Mouse (Mus musculus) right cerebral cortex, postnatal 25 days (tissue): Measurements from ENCODE around the gene Dyrk3.
A peak's percentile ranks its signal among the peaks of the same experiment; 100 is the strongest.
"Not testable (repeated sequence)": the region's sequence is repeated elsewhere in the genome, so short reads cannot be mapped to it uniquely, and the experiment has no call there.

Source experiments
- DNase-seq: peaks from one replicate; pipeline ENCODE4 v3.0.0; 2022

Dyrk3 gene

GRCm38 (mm10) chr1:131153018-131153629 is 15.0 kb upstream of the Dyrk3 start, which contains the start of gene Eif2d:
TSS of gene Eif2d (plus strand) at chr1:131153181.
- DNase-seq, result peak; percentile 86

- DNase-seq, result no peak
These were observed 11.4 kb upstream of the Dyrk3 start for GRCm38 (mm10) chr1:131149496-131149895.

GRCm38 (mm10) chr1:131146181-131146614 is 8.1 kb upstream of the Dyrk3 start:
- no peak for DNase-seq

- not testable (repeated sequence) for DNase-seq
These were observed 7.1 kb upstream of the Dyrk3 start for GRCm38 (mm10) chr1:131145222-131145621.

DNA sequence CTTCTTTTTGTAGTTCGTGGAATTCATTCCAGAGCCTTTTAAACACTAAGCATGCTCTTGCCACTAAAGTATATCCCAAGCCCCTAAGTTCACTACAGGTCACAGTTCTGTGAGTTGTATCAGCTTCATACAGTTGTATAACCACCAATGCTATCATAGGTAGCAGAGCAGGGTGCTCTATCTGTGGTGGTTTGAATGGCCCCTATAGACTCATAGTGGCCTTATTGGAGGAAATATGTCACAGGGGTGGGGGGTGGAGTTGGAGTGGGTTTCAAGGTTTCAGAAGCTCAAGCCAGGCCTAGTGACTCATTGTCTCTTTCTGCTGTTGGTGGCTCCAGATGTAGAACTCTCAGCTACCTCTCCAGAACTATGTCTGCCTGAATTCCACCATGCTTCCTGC is 4.3 kb upstream of the Dyrk3 start:
- no peak for DNase-seq

DNA sequence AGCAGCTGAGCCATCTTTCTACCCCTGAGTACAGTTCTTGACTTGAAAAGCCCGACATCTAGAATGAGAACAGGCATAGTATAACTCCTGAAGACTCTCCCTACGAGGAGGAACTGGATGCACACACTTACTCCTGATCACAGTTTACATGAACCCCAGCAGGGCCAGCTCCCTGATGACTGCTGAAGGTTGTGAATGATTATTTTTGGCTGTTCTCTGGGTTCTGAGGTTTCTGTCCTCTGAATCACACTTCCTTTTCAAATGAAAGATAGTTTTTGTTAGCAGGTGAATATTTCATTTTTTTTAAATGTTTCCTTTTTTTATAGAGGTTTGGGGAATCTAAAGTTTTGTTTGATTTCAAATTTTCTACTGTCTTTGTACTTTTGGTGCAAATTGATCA is 3.3 kb upstream of the Dyrk3 start:
- no peak for DNase-seq

- no peak for DNase-seq
These were observed 1.3 kb upstream of the Dyrk3 start for GRCm38 (mm10) chr1:131139102-131140095.

DNA sequence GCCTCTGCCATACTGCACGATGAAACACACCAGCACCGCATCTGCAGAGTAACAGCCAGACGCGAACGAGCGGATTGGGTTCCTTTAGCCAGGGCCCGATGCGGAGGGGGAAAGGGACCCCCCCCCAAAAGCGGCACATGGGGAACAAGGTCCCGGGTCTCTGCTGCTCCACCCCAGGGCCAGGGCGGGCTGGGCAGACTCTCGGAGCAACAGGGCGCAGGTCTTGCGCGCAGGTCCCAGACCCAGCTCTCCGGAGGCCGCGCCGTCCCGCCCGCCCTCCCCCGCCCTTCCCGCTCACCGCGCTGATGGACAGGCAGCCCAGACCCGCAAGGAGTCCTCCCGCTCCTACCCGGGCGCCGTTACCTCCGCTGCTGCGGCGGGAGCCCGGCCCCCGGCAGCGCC is 422 bp downstream of the Dyrk3 start:
- DNase-seq, result no peak

DNA sequence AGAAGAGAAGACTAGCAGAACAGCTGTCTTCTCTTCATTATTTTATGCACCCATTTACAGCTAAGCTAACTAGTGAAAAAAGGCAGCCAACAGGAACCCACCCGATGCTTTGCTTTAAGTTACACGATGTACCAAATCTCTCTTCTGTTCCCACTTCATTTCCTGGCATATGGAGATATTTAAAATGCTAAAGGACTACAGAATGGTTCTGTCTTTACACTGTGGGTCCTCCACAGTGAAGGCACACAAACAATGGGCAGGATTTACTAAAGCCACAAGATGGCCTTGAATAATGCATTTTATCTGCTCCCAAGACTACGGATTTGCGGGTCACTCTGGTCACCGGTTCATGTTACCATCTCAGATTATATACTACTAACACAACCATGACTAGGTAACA is 1.0 kb downstream of the Dyrk3 start:
- no peak for DNase-seq

- DNase-seq, result no peak
These were observed 2.0 kb downstream of the Dyrk3 start for GRCm38 (mm10) chr1:131135960-131136629.

- no peak for DNase-seq
These were observed 3.1 kb downstream of the Dyrk3 start for GRCm38 (mm10) chr1:131134942-131135522.

DNA sequence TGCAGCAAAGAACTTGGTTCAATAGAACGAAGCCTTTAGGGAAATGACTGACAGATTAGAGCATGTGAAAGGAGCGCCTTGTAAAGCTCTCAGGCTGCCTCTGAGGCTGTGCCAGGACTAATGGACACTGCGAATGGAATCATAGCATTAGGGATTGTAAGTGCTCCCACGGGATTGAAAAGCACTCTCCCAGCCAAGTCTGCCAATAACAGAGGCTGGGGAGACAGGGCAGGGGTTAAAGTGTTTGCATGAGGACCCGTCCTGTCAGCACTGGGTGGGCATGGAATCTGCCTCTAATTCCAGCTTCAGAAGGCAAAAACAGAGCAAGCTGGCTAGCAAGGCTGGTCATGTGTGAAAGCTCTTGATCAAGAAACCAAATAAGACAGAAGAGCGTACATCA is 3.9 kb downstream of the Dyrk3 start:
- no peak for DNase-seq

DNA sequence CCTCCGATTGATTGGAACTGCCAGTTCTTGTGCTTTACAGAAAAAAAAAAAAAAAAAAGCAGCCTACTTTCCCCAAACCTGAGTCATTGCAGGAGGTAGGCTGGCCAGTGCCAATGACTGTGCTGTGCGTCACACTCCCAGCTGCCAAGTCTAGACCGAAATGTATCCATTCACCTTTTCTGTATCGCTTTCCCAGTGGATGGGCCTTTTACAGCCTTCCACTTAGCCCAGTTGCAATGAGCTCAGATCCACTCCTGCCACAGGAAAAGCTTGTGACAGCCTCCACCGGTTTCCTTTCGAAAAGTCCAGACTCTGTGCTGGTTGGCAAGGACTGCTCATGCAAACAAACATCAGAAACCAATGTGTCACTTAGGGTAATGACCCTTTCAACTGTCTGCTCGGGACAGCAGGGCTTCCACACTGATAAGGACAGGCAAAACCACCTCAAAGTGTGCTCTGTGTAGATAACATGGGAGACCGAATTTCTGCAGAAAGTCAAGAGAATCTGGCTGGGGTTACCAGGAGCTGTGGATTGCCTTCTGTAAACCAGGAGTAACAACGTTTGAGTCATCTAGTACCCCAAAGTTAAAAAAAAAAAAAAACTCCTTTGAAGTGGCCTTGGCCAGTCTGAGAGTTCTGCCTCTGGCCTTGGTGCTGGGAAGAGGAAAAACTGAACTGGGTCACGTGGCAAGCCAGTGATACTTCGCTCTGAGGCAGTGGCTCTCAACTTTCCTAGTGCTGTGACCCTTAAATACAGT is 12.0 kb downstream of the Dyrk3 start:
- DNase-seq, result peak; percentile 69

DNA sequence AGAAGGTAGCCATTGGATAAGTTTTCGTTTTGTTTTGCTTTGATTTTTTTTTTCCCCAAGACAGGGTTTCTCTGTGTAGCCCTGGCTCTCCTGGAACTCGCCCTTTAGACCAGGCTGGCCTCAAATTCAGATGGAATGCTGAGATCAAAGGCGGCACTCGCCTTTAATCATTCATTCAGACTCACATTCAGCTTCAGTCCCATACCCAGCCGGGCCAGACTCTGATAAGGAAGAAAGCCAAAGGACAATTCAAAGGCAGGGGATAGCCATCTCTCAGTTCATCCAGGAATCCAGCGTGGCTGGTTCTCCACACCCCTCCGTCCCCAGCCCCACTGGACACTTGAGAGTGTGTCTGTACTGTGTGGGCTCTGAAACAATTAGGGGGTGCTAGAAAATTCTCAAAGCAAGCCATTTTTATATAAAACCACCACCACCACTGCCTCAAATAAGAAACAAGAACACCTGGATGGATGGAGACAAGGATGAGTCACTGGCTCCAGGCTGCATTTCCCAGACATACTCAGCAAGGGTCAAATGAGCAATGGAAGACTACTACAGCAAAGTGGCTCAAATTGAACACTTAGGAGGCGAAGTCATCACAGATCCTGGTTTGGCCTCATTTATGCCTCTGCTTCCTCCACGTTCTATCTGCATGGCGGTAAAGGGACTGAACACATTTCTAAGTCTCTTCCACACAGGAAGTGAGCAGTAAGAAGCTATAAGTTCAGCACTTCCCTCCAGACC is 14.4 kb downstream of the Dyrk3 start:
- DNase-seq, result no peak

DNA sequence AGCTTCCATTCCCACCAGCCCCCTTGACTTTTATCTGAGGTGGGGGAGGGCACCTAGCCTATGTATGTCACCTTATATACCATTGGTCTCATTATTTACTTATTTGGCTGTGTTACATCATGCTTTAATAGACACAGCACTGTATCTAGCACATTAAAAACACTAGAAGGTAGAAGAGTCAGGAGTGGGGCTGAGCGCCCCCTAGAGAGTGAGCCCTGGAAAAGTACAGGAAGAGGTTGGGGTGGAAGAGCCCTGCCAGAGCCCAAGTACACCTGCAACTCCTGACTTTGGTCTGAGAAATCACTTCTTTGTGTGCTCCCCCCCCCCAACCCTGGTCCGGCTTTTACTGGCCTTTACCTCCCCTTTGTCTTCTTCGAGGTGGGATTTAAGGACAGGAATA is 16.2 kb downstream of the Dyrk3 start:
- DNase-seq, result no peak

GRCm38 (mm10) chr1:131119026-131119425 is 19.1 kb downstream of the Dyrk3 start:
- DNase-seq, result no peak

- no peak for DNase-seq
These were observed 19.6 kb downstream of the Dyrk3 start for GRCm38 (mm10) chr1:131118530-131118929.

DNA sequence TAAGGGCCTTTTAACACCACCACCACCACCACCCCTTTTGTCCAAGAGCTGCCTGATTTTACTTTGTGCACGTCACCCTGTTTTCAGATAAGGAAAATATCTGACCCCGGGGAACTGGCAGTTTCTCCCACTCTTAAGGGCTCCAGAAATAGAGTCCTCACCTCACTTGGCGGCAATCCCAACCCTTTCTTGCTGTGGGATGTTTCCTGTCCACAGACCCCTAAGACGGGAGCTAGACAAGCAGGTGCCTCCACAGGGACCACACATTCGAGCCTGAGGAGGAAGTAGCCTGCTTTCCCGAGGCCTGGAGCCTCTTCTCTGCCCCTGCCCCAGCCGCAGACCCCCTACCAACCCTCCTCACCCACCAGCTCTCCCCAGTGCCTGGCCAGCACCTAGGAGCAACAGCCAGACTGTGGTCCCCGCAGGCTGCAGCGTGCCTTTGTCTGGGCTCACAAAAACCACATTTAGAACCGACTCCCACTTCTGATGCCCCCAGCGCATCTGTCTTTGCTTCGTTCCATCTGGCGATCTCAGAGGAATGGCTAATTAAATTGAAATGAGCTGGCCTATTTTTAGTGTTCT is 21.6 kb downstream of the Dyrk3 start:
- DNase-seq, result peak; percentile 80

DNA sequence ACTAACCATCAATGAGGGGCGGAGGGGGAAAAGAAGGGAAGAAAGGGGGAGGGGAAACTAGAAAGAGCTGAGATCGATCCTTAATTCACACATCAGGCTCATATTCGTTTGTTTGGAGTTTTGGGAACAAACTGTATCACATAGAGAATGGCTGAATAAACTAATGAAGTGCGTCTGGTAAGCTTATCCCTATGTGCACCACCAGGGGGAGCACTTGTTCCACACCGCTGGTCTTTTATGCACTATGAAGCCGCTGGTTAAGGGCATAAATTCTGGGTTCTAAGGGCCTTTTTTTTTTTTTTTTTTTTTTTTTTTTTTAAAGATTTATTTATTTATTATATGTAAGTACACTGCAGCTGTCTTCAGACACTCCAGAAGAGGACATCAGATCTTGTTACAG is 22.2 kb downstream of the Dyrk3 start:
- no peak for DNase-seq

DNA sequence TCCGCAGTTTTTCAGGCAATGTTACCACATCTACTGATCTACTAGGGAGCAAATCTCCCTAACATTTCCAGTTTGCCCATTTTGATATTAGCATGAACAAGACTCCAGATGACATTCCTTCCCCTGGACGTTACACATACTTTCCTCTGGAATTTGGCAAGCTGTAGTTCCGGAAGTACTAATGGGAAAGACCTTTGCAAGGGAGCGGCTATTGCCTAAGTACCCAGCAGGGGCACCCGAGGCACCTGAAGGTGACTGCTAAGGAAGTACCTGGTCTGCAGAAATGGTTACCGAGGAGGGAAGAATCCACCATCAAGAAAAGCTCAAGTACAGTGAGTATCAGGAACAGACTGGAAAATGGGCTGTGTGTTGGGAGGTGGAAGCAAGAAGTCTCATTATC is 25.6 kb downstream of the Dyrk3 start:
- no peak for DNase-seq

DNA sequence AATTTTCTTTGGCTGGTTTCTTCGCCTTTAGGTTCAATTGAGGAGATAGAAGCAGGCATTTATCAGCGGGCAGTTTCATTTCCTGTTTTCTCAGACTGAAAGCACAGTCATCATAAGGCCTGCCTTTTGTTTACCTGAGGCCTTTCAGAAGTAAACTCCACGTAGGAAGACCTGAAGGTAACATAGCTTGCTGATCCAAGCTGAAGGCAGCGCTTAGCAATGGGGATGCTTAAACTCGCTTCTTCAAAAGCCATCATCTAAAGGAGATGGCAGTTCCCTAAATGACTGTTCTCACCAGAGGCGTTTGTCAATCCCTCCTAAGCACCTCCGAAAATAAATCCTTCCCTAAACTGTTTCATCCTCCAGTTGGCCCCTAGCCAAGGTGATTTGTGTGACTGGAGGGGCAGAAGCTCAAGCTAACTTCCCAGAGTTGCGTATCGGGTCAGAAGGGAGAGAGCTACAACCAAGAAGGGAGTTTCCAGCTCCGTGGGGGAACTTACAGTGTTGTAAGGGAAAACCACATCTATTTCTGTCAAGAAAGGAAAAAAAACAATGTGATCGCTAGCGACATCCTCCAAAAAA is 27.5 kb downstream of the Dyrk3 start:
- DNase-seq, result no peak
